Mouse (Mus musculus) CH12.LX (cell line): ENCODE measurements around the gene Sesn1. TPM values are rescaled to one million over a fixed set of nuclear protein-coding genes. Genes with fewer than 3 reads are reported as not detected.

ENCODE experiments used
- DNase-seq: peaks from one replicate; pipeline ENCODE4 v3.0.0-alpha.2; 2013; ENCODE audit errors: extremely low read depth
- H3K27ac ChIP-seq: 2 replicates; pipeline ENCODE4 v1.5.1; 2012; ENCODE audit warnings: low read depth, mild to moderate bottlenecking, control low read depth, moderate library complexity; ENCODE audit not compliant: insufficient read depth
- H3K27me3 ChIP-seq: replicated peaks from 2 replicates; pipeline ENCODE3; 2012; ENCODE audit warnings: inconsistent platforms
- H3K36me3 ChIP-seq, 2 experiments: replicated peaks in 1 of 2; 2 replicates each; pipeline versions ENCODE3 to v1.6.1; 2012; ENCODE audit warnings: inconsistent platforms in 1 of 2, low read length in 1 of 2, mild to moderate bottlenecking in 1 of 2, mixed read lengths in 1 of 2, moderate library complexity in 1 of 2; ENCODE audit not compliant: control insufficient read depth in 1 of 2, insufficient read depth in 1 of 2
- H3K4me1 ChIP-seq, 2 experiments: 2 replicates each; pipeline ENCODE4 v1.6.1; 2012; ENCODE audit warnings: inconsistent platforms in 1 of 2, moderate library complexity in 1 of 2; ENCODE audit not compliant: insufficient read depth in 2 of 2, control insufficient read depth in 1 of 2
- H3K4me2 ChIP-seq: 2 replicates; pipeline ENCODE4 v1.6.1; 2012; ENCODE audit warnings: low read depth, mild to moderate bottlenecking, control low read depth; ENCODE audit not compliant: poor library complexity, insufficient read depth, severe bottlenecking
- H3K4me3 ChIP-seq, 3 experiments: fragments of 150-350 bp in 1 of 3; sonication (generic) in 1 of 3; replicated peaks in 1 of 3; 2 replicates each; pipeline versions ENCODE3 to v1.5.1; 2011 to 2012; ENCODE audit warnings: low read depth in 2 of 3, low read length in 2 of 3, mild to moderate bottlenecking in 2 of 3, moderate library complexity in 2 of 3, control low read depth in 1 of 3, improper control_type of control experiment in 1 of 3, inconsistent platforms in 1 of 3, mixed read lengths in 1 of 3; ENCODE audit not compliant: poor library complexity in 1 of 3
- H3K79me2 ChIP-seq: replicated peaks from 2 replicates; pipeline ENCODE4 v1.6.1; 2012; ENCODE audit warnings: mild to moderate bottlenecking, moderate library complexity; ENCODE audit not compliant: control insufficient read depth, poor library complexity, insufficient read depth, severe bottlenecking; ENCODE audit errors: extremely low read depth
- H3K9ac ChIP-seq: 2 replicates; pipeline ENCODE4 v1.6.1; 2012; ENCODE audit warnings: low read depth, mild to moderate bottlenecking, control low read depth, moderate library complexity; ENCODE audit not compliant: insufficient read depth
- H3K9me3 ChIP-seq: replicated peaks from 2 replicates; pipeline ENCODE3; 2012; ENCODE audit warnings: low read length, inconsistent platforms, mixed read lengths
- BHLHE40 ChIP-seq: IDR thresholded peaks from 2 replicates; pipeline ENCODE4 v1.6.1; 2011; ENCODE audit warnings: mild to moderate bottlenecking, low read depth, low read length, improper control_type of control experiment
- CHD1 ChIP-seq: IDR thresholded peaks from 2 replicates; pipeline ENCODE4 v1.6.1; 2012; ENCODE audit warnings: low read depth, low read length, improper control_type of control experiment, inconsistent platforms
- IRF4 ChIP-seq: IDR thresholded peaks from 2 replicates; pipeline ENCODE4 v1.6.1; 2014; ENCODE audit warnings: low read depth, mild to moderate bottlenecking, inconsistent platforms, low read length, improper control_type of control experiment
- JUN ChIP-seq: IDR thresholded peaks from 2 replicates; pipeline ENCODE4 v1.6.1; 2011; ENCODE audit warnings: low read depth, mild to moderate bottlenecking, low read length, improper control_type of control experiment, moderate library complexity; ENCODE audit not compliant: insufficient read depth
- JUND ChIP-seq: conservative IDR thresholded peaks from 2 replicates; pipeline ENCODE4 v1.6.1; 2011; ENCODE audit warnings: low read depth, low read length, improper control_type of control experiment
- KAT2A ChIP-seq: IDR thresholded peaks from 2 replicates; pipeline ENCODE4 v1.6.1; 2012; ENCODE audit warnings: low read length, improper control_type of control experiment, inconsistent platforms; ENCODE audit not compliant: insufficient replicate concordance
- MAX ChIP-seq: IDR thresholded peaks from 2 replicates; pipeline ENCODE4 v1.6.1; 2011; ENCODE audit warnings: low read length, improper control_type of control experiment
- MYC ChIP-seq: IDR thresholded peaks from 2 replicates; pipeline ENCODE4 v1.6.1; 2011; ENCODE audit warnings: low read depth, mild to moderate bottlenecking, improper control_type of control experiment, low read length
- NRF1 ChIP-seq: IDR thresholded peaks from 2 replicates; pipeline ENCODE4 v1.6.1; 2014; ENCODE audit warnings: low read depth, mild to moderate bottlenecking, inconsistent platforms, low read length, improper control_type of control experiment, moderate library complexity
- POLR2A ChIP-seq: IDR thresholded peaks from 2 replicates; pipeline ENCODE4 v1.6.1; 2011; ENCODE audit warnings: low read depth, mild to moderate bottlenecking, improper control_type of control experiment, low read length
- POLR2AphosphoS2 ChIP-seq: IDR thresholded peaks from 2 replicates; pipeline ENCODE4 v1.6.1; 2011; ENCODE audit warnings: low read depth, low read length, improper control_type of control experiment
- RAD21 ChIP-seq: IDR thresholded peaks from 2 replicates; pipeline ENCODE4 v1.6.1; 2011; ENCODE audit warnings: low read depth, mild to moderate bottlenecking, low read length, improper control_type of control experiment, moderate library complexity
- RCOR1 ChIP-seq: conservative IDR thresholded peaks from 2 replicates; pipeline ENCODE4 v1.6.1; 2012; ENCODE audit warnings: low read depth, mild to moderate bottlenecking, inconsistent platforms, low read length, improper control_type of control experiment
- UBTF ChIP-seq: IDR thresholded peaks from 2 replicates; pipeline ENCODE4 v1.6.1; 2012; ENCODE audit warnings: low read depth, mild to moderate bottlenecking, inconsistent platforms, low read length, improper control_type of control experiment, moderate library complexity
- USF2 ChIP-seq: conservative IDR thresholded peaks from 2 replicates; pipeline ENCODE4 v1.6.1; 2011; ENCODE audit warnings: low read depth, low read length, improper control_type of control experiment
- ZC3H11A ChIP-seq: IDR thresholded peaks from 2 replicates; pipeline ENCODE4 v1.6.1; 2012; ENCODE audit warnings: low read depth, mild to moderate bottlenecking, inconsistent platforms, low read length, improper control_type of control experiment
- ZNF384 ChIP-seq: IDR thresholded peaks from 2 replicates; pipeline ENCODE4 v1.6.1; 2012; ENCODE audit warnings: low read depth, low read length, improper control_type of control experiment, inconsistent platforms
- dilution Hi-C: fragments of 300-500 bp; cut with MboI; formaldehyde crosslinking; loops from 2 replicates; pipeline ENCODE4 v1.14.3; 2020; ENCODE audit warnings: low sequenced_read_pairs; ENCODE audit not compliant: extremely low pct_unique_long_range_greater_than_20kb, extremely low pct_ligation_motif_present
- in situ Hi-C: fragments of 300-500 bp; cut with MboI; formaldehyde crosslinking; loops from 3 replicates; pipeline ENCODE4 v1.14.3; 2019; ENCODE audit warnings: low sequenced_read_pairs, low pct_ligation_motif_present, low pct_unique_long_range_greater_than_20kb, mixed read lengths
- polyA plus RNA-seq: library from polyadenylated mRNA; unstranded; fragments of >175 nt; gene quantifications from 2 replicates; pipeline ENCODE4 v1.2.1, GENCODE M21; 2012; ENCODE audit warnings: low read depth; ENCODE audit not compliant: insufficient read length
- total RNA-seq, 2 experiments: library from RNA; depleted of rRNA; stranded (reverse); fragments of 300-350 nt in 1 of 2; fragments of >200 nt in 1 of 2; gene quantifications; 2 replicates each; pipeline ENCODE4 v1.2.3; 2012 to 2014

Gene Sesn1
- total and polyA plus RNA-seq, 3 experiments = 10.4 to 27.8 (median 22.0) TPM

DNA sequence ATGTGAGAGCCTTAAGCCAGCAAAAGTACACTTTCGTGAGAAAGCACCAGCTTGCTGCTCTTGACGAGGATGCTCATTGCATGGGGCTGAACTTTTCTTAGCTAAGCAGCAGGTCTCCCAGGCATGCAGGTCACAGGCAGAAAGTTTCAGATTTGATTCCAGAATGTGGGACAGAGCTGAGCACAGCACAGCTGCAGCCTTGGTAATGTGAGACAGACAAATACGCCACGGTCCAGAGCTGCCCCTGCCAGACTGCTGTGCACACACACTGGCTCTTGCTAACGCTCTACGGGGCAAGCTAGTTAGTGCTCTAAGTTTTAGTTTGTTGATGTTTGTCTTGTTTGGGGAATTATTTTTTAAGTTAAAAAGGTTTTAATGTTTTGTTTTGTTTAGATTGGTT lies 22.5 kb downstream of the Sesn1 start:
- peaks cover 3 to 55% of the 10 kb centered on the region in 2 experiments for H3K4me1 ChIP-seq
- dilution Hi-C loops = no loop called here
- H3K36me3 ChIP-seq = peaks cover 0 to 8% of the 10 kb centered on the region in 2 experiments
- no peaks in the 10 kb centered on the region for H3K79me2 ChIP-seq
- in situ Hi-C loops = loop anchor here (5.0 to 10.0 kb wide), 3 partner anchors 53 to 195 kb away; no protein-coding TSS in a partner anchor
- no peak overlapping the region for H3K4me2 ChIP-seq
- peaks cover 5% of the 10 kb centered on the region for H3K9me3 ChIP-seq
- no peak for TF ChIP-seq ZC3H11A
- TF ChIP-seq RCOR1 = no peak
- TF ChIP-seq KAT2A = no peak
- no peak for TF ChIP-seq NRF1
- TF ChIP-seq USF2 = no peak
- TF ChIP-seq MYC = no peak
- no peak for TF ChIP-seq CHD1
- H3K27ac ChIP-seq = no peak overlapping the region
- H3K4me3 ChIP-seq = no peak overlapping the region
- H3K27me3 ChIP-seq = no peaks in the 10 kb centered on the region
- no peak for DNase-seq
- no peak overlapping the region for H3K9ac ChIP-seq

DNA sequence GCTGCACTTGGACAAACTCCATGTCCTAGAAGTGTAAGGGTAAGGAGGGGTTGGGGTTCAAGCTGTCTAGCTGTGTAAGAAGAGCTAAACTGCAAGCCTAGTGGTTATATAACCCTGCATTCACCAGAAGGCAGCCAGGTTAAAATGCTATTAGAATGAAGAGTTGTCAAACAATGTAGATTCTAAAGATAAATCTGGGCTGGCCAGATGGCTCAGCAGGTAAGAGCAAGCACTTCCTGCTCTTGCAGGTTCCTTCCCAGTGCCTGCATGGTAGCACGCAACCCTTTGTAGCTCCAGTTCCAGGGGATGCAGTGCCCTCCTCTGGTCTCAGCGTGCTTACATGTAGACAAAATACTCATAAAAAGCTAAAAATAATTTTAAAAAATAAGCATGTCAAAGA lies 24.4 kb downstream of the Sesn1 start:
- dilution Hi-C loops = no loop called here
- Histone ChIP-seq H3K4me2 (no peak overlapping the region), H3K4me1 (peaks cover 3 to 49% of the 10 kb centered on the region in 2 experiments), H3K4me3 (no peak overlapping the region), H3K27me3 (no peaks in the 10 kb centered on the region), H3K36me3 (peaks cover 0 to 9% of the 10 kb centered on the region in 2 experiments), H3K79me2 (no peaks in the 10 kb centered on the region), H3K9me3 (peaks cover 5% of the 10 kb centered on the region), H3K27ac (no peak overlapping the region), H3K9ac (no peak overlapping the region)
- TF ChIP-seq POLR2A (no peak), KAT2A (no peak), USF2 (no peak), JUND (no peak), RCOR1 (no peak), UBTF (no peak)
- no peak for DNase-seq
- in situ Hi-C loops = loop anchor here (5.0 to 10.0 kb wide), 3 partner anchors 51 to 193 kb away; no protein-coding TSS in a partner anchor

DNA sequence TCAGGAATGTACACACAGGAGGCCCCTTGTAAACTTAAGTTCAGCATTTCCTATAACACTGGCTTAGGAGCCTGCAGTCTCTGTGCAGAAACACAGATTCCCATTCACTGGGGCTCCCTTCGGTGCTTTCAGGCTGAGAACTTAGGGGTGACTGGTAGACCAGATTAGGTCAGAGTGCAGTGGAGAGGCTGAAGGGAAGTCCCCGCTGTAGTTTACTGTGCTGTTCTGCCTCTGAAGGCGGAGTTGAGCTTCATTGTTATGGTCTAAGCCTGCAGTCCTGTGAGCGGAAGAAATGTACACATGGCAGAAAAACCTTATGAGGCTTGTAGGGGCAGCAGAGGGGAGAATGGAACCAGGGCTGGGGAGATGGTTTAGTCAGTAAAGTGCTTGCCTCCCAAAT lies 29.2 kb downstream of the Sesn1 start:
- dilution Hi-C loops (no loop called here), in situ Hi-C loops (loop anchor here (10.0 kb wide), 2 partner anchors 46 to 116 kb away; no protein-coding TSS in a partner anchor)
- Histone ChIP-seq H3K27me3 (no peaks in the 10 kb centered on the region), H3K4me1 (peaks cover 2 to 24% of the 10 kb centered on the region in 2 experiments), H3K9me3 (peaks cover 5% of the 10 kb centered on the region), H3K4me2 (no peak overlapping the region), H3K27ac (no peak overlapping the region), H3K4me3 (no peak overlapping the region), H3K36me3 (peaks cover 0 to 9% of the 10 kb centered on the region in 2 experiments), H3K9ac (no peak overlapping the region), H3K79me2 (no peaks in the 10 kb centered on the region)
- no peak for TF ChIP-seq POLR2AphosphoS2
- TF ChIP-seq BHLHE40 = no peak
- TF ChIP-seq NRF1 = no peak
- TF ChIP-seq ZNF384 = no peak
- TF ChIP-seq MYC = no peak
- TF ChIP-seq POLR2A = no peak
- no peak for TF ChIP-seq ZC3H11A
- TF ChIP-seq IRF4 = no peak
- no peak for TF ChIP-seq JUN
- no peak for TF ChIP-seq MAX
- no peak; the same call in 1 of the 2 replicates for TF ChIP-seq RAD21
- TF ChIP-seq RCOR1 = no peak
- no peak for TF ChIP-seq JUND
- TF ChIP-seq UBTF = no peak
- peak; percentile 65 for DNase-seq
